Mouse (Mus musculus) ovary, adult 10 weeks (tissue): ENCODE measurements around the gene Tacr1. TPM values are rescaled to one million over a fixed set of nuclear protein-coding genes. Genes with fewer than 3 reads are reported as not detected.

Source experiments
- polyA plus RNA-seq: library from polyadenylated mRNA; stranded (reverse); fragments of 350-450 nt; fragmentation: Illumina TruSeq; extraction: RNeasy Lipid Tissue Mini Kit (QIAGEN cat#74804); gene quantifications from one replicate; pipeline ENCODE4 v1.2.3, GENCODE M21; 2014

The Tacr1 gene
- 0.14 TPM for polyA plus RNA-seq

GRCm38 (mm10) chr6:82401595-82402451 is at the start of gene Tacr1:
Gene Tacr1 (plus strand): TSS chr6:82402334.

